Mouse (Mus musculus): Measurements from ENCODE around the gene Mtap.

The Mtap gene

DNA sequence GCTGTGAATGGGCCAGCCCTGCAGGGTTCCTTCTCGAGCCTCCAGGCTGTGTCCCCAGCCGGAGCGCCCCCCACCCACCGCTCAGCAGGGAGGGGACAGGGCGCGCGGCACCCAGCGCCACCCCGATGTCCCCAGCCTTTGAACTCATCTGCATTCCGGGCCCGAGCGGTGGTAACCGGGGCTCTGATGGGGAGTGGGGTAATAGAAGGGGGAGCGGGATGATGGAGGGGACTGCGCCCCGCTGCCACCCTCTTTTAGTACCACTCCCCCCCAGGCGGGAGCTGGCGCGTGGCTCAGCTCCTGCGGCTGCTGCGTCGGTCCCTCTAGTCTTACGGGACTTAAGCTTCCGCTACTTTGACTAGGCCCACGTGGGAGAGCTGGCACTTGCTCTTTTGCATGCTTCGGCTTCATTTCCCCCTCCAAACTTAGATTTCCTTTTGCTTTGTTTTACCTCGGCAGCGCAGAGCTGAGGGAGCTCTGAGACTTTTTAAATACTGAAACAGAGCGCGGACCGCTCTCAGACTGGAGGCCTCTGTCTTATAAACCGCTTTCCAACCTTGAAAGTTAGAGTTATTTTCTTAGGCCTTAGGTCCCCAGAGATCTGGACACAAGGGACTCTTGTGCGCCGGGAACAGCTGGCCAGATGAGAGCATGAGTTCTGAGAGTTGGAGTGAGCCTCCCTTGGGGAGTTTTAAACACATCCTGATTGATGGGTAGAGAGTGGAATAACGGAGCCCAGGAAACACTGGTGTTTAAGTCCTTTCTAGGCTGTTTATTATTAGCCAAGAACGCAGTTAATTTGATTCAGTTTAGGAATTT lies 829 bp downstream of the Mtap start:
- DNase-seq = peak; percentile 46

DNA sequence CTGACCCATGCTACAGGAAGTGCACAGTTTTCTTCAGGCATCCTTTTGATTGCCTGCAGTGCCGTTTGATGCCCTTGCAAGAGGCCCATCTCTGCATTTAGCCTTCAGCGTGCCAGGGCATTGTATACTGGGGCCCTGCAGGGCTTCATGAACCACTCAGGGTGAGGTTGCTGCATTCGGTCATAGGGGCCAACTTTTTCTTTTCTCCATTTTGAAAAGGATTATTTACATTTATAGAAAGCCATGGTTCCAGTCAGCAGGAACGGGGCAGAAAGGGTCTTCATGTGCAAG lies 1.4 kb downstream of the Mtap start:
- DNase-seq = no peak

DNA sequence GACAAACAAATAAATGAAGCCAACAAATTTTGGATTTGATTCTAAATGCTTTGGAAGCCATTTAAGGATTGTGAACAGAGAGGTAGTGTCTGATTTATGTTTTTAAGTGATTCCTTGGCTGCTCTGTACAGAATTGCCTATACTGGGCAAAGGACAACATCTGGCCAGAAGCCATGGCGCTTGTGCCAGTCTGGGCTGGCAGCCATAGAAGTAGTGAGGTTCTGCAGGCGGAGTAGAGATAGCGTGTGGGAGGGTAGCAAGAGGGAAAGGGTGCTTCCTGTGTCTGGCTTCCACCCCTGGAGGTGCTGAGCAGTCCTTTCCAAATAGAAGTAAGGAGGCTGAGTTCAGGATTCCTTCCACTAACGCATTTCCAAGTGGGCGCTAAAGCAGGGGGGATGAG lies 3.9 kb downstream of the Mtap start:
- peak; percentile 35 for DNase-seq

DNA sequence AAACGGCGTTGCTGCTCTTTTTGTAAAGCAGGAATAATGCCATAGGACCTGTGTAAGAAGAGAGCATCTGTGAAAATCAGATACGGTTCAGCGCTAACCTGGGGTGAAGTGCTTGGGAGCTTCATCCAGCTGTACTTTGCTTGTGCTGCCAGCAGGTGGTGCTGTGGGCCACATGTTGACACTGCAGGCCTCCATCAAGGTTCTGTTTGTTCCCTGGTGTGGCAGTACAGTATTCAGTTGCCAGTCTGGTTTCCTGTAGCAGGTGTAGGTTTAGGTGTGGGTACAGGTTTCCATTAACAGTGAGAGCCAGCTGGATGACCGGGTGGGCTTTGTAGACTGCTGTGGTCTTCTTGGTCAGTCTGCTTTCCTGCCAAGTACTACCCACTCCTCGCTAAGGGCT lies 8.5 kb downstream of the Mtap start:
- peak; percentile 54 for DNase-seq

DNA sequence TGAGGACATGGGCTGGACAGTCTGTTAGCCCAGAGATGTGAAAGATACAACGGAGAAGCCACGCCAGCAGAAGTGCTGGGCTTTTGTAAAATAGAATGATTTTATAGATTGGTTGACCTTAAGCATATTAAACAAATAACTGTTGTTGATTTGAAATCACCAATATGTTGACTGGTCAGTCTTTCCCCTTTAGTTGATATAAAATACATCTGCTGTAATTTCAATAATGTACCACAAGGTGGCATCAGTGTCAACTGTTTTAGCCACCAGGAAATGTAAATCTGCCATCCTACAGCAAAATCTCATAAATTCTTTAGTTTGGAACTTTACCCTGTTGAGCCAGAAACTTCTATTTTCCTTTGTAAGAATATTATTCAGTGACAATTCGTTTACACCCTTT lies 9.4 kb downstream of the Mtap start:
- DNase-seq = no peak

DNA sequence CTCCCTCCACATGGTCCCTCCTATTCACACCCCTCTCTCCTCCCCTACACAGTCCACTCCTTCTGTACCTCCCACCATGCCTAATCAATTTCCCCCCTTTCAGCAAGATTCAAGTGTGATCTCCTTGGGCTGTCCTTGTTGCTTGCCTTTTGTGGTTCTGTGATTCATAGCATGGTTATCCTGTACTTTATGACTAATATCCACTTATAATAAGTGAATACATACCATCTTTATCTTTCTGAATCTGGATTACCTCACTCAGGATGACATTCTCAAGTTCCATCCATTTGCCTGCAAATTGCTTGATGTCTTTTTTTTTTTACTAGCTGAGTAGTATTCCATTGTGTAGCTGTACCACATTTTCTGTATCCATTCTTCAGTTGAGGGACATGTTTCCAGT lies 12.3 kb downstream of the Mtap start:
- no peak for DNase-seq

DNA sequence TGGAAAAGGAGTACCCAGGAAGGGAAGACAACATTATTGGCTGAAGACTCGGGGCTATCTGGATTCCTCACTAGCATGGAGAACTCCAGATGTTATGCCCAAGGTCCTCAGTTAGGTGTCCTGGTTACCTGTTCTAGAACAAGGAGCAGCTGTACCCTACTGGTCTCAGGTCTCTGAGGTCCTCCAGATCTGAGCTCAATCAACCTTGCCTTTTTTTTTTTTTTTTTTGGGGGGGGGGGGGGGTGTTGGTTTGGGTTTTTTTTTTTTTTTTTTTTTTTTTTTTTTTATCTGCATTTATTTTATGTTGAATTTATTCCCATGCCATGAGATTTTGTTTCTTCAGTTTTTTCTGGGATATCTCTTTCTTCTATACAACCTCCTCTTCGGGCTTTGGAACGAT lies 24.5 kb downstream of the Mtap start:
- DNase-seq = no peak

DNA sequence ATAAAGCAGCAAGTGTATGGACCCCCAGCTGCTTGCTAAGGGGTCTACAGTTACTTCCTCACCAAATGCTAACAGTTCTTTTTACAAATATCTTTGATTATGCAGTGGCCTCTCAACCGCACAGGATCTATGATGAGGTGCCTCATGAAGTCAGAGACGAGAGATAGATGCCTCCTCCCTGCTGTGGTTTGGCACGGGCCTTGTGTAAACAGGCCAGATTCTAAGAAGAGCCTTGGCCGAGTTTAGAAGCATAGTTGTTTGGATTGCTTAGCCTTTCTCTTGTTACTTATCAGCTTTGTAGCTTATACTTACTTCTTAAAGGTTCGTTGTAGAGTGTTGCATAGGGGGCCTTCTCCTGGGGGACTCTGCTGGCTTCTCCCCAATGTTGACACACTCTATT lies 25.6 kb downstream of the Mtap start:
- DNase-seq = no peak

DNA sequence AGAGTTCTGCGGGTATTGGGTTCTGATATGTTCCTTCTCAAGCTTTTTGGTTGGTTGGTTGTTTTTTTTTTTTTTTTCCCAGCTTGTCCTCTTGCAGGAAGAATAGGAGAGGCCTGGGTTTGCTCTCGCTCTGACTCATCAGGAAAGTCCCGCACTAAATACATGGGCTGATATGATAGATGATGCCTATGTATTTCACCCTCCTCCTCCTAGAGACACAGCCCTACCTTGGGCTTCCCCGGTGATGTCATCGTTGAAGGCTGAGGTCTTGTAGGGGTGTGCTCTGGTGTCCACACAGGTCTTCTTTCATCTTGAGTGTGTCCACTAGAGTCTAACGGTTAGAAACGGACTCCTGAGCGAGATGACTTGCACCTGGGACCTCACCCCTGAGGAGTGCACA lies 26.7 kb downstream of the Mtap start:
- DNase-seq = no peak

DNA sequence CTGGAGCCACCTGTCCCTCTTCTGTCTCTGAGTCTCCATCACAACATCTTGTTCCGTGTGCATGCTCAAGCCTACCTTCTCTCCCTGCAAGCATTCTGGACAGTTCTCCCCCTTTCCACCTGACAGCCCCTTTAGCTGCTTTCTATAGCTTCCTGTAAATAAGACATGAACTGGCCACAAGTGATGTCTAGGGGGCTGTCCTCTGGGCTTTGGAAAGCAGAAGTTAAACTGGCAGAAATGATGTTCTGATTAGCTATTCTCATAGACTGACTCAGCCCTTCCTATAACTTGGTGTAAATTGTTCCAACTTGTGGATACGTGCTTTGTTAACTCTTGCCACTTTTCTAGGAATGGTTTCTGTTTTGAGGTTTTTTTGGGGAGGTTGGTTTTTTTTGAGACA lies 27.8 kb downstream of the Mtap start:
- no peak for DNase-seq

DNA sequence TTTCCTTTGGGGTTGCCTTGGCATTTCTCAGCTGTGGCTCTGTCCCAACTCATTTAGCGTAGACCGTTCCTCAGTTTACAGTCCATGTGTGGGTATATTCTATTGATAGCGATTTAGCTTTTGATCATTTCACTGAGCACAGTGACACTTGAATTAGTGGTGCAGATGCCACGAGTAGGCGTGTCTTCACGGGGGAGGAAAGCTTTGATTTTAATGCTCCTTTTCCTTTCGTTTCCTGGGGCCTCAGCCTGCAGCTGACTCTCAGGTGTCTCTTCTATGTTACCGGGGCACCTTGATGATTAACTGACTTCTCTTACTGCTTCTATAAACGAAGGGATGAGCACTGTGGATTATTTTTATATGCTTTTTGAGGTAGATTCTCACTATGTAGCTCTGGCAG lies 32.0 kb downstream of the Mtap start:
- no peak for DNase-seq

DNA sequence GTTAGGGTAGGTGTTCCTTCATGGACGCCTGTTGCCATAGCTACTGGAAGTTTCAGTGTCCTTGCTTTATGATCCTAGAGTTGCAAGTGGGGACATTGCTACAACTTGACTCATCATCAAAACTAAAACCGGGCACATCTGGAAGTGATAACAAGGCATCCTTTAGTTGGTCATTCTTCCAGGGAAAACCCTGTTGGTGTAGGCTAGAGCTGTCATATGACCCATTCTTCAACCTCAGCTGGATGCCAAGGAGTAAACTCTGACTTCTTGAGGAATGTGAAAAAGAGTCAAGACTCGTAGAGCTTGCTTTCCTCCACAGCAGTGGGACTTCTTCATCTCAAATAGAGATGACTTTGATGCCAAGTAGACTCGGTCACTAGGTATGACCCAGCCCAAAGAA lies 32.8 kb downstream of the Mtap start:
- no peak for DNase-seq

DNA sequence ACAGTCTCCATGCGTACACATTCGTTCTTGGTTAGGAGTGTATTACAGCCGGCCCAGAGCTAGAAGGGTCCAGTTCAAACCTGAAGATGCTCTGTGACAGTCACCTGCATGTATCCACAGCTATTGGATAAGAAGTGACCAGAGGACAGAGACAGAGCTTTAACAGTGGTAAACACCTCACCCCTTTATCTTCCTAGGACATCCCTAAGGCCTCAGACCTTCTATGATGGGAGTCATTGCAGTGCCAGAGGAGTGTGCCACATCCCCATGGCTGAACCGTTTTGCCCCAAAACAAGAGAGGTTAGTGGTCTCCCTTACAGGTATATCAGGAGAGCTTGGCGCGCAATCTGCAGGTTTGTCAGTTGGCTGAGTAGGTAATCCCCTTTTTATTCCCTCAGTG lies 34.0 kb downstream of the Mtap start:
- no peak for DNase-seq

DNA sequence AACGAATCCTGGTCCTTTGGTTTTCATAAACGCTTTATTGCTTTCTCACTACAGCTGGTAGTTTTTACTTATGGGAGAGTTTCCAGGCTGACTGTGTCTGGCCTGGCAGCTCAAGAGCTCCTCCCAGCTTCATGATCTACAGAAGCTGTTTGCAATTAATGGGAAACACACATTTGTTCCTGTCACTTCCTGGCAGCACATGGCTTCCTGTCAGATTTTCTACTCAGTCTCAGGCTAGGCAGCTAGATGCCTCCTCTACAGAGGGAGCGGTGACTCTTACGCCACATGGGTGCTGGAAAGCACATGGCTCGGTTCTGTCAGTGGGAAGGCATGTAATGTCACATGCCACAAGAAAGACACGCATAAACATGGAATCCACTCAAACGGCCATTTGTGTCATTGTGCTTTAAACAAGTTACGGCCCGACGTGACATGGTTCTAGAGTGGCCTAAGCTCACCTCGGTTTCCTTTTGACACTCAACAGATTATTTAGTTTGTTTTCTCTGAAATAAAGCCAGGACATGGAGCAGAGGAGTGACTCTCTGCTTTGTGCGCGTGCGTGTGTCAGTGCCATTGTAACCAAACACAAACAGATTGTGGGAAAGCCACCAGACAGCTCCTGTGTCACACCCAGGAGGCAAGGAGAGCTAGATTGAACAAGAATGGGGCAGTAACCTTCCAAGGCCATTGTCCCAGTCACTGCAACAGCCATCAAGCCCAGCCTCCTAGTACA lies 36.1 kb downstream of the Mtap start:
- DNase-seq = no peak

DNA sequence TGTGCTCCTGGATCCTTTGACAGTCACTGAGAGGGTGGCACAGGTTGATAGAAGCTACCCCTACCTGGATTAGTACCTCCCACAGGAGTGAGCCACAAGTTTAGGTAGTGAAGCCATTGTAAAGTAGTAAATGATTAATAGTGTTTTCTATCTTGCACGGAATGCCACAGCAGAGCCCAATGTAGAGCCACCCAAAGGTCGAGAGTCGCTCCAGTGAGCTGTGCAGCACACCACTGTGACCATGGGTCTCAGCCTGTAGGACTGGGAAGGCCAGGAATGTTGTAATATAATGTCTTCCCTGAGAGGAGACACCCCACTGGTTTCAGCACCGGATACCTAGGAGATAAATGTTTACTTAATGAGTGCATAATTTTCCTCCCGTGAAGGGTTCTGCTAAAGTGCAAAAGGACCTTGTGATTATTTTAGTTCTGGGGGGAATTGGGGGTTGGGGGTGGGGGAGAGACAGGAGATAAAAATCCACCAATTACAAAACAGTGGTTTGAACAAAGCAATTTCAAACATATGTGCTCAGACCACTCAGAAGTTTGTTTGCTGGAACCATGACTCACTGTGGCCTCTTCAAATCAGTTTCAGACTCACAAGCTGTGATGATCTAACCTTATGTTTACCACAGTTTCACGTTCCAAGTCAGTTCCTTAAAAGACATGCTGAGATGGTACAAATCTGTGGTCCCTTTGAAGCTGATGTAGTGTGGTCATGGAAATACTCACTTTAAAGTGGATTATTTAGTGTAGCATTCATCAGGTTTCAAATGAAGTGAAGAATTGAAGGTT lies 40.8 kb downstream of the Mtap start:
- DNase-seq = peak; percentile 17

DNA sequence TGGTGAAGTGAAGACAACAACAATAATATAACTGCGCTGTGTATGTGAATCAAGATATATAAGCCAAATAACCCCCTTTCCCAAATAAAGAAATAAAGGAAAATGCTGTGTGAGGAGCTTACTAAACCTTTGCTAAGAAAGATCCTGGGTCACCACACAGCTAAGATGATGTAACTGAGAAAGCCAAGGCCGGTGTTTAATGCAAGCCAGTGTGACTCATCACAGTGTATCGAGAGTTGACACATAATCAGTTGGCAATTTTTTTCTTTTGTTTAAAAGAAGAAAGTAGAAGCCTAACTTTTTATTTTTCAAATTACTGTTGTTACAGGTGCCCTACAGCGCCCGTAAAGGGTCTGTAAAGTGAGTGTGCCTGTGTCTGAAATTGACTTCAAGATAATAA lies 43.2 kb downstream of the Mtap start:
- no peak for DNase-seq

DNA sequence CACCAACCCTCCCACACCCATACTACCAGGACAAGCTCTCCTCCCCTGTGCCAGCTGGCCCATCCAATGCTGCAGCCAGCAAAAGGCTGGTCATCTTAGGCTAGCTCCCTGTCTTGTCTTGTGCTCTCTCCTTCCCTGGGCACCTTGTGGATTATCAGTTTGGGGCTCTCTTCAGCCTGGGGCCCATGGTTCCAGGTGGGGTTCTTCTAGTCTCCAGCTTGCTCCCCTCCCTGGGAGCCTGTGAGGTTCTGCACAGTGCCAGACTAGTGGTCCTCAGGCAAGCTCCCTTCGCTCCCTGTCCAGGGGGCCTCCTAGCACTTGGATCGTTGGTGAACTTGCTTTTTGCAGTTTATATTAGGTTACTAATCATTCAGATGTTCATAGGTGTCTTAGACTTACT lies 44.7 kb downstream of the Mtap start:
- DNase-seq = no peak

DNA sequence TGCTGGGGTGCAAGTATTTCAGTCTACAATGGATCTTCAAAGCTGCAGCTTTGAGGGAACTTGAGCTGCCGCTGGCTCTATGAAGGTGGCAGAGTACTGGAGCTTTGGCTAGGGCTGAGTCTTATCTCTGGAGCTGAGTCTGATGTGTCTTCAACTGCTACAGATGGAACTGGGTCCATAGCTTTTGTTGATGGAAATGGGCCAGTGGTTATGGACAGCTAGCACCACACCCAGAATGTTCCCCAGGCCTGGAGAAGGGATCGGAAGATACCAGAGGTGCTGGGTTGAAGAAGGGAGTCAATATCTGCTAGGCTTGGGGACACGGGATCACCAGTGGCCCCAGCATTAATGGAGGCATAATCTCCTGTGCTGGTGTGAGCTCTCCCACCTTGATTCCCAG lies 45.6 kb downstream of the Mtap start:
- no peak for DNase-seq

DNA sequence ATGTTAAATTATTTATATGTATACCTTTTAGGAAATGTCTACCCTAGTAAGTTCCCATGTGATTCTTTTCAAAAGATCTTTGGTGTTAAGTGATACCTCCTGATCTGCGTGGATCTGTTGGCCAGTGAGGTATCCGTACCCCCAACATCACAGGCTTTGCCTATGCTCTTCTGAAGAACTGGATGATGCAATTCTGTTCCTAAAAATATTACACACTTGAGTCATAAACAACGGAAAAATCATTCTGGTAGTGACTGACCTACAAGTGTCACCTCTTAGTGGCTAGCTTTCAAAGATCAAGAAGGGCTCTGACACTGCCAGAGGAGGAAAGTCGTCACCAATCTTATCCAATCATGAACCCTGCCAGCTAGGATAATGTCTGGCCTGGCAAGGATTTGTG lies 58.6 kb downstream of the Mtap start:
- DNase-seq = no peak

DNA sequence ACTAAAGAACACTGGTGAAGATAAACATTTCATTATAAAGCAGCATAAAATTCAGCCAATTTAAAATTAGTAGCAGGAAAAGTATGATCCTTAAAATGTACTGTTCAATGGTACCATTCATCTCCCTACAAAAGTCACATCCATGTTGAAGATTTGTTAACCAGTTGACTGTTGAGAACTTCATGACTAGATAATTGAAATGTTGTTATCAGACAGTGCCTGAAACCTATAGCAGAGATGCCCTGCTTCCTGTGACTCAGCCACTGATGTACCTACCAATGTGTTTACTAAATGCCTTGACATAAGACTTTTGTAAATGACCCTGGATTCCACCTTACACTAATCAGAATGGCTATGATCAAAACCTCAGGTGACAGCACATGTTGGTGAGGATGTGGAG lies 60.2 kb downstream of the Mtap start:
- DNase-seq = no peak

DNA sequence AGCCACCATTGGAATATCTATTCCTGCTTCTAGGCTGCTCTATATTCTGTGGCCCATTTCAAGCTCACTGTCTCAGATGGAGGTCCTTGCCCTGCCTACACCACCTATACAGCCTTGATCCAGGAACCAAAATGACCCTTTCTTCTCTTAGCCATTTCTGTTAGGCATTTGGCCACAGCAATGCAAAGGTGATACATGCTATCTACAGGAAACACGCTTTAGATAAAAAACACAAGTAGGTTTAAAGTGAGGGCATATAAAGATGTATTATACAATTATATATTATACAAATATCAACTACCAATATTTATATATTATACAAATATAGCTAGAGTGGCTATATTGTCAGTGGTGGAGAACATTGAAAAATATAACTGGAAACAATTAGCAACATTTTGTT lies 63.9 kb downstream of the Mtap start:
- DNase-seq = no peak

DNA sequence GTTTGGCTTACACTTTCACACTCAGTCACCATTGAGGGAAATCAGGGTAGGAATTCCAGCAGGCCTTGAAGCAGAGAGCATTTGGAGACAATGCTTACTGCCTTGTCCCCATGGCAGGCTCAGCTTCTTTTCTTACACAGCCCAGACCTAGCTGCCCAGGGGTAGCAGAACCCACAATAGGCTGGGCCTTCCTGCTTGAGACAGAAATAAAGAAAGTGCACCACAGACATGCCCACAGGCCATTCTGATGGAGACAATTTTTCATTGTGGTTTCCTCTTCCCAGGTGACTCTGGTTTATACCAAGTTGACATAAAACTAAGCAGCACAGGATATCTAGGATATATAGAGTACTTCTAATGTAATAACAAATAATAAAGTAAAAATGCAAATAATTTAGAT lies 72.4 kb downstream of the Mtap start:
- no peak for DNase-seq

DNA sequence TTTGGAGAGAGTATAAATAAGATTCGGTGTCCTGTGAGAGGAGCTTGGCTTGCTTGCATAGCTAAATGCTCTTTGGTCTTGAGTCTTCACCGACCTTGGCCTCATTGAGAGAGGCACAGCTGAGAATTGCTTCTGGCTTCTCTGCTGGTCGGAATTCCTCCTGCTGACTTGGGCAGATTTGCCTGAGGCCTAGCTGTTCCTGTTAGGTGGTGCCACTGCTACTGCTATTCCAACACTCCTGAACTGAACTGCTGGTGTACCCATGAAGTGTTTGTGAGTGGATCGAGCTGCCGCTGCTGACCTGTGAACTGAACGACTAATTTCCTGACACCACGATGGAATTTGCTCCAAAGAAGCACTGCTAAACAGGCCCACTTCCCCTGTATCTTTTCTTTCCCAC lies 73.4 kb downstream of the Mtap start:
- DNase-seq = no peak

DNA sequence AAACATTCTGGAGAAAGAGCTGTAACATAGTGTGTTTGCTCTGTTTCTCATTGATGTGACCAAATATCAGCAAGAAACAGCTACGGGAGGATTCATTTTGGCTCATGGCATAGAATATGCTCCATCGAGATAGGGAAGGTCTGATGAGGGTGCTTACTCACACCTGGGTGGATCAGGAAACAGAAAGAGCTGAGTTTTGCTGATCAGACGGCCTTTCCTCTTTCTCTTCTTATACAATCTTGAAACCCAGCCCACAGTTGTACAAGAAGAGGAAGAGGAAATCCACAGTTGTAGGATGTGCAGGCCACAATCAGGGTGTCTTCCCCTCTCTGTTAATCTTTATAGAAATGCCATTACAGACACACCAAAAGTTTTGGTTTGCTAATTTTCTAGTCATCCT lies 75.3 kb downstream of the Mtap start:
- DNase-seq = no peak
